Mouse (Mus musculus) retina, adult 2 months (tissue): ENCODE data around the gene Hist2h2bb.

Source experiments
- DNase-seq: peaks from one replicate; pipeline ENCODE4 v3.0.0-alpha.2; 2012; ENCODE audit warnings: low read depth, low spot score

The Hist2h2bb gene

GRCm38 (mm10) chr3:96300706-96301529, 31.4 kb downstream of the Hist2h2bb start:
- DNase-seq, result no peak

GRCm38 (mm10) chr3:96302076-96302475, 32.5 kb downstream of the Hist2h2bb start:
- no peak for DNase-seq

GRCm38 (mm10) chr3:96306506-96306905, 37.0 kb downstream of the Hist2h2bb start:
- no peak for DNase-seq

- no peak for DNase-seq
Measured at GRCm38 (mm10) chr3:96309441-96309840, 39.9 kb downstream of the Hist2h2bb start.

GRCm38 (mm10) chr3:96312341-96313098, 43.0 kb downstream of the Hist2h2bb start:
- DNase-seq, result no peak
